Mouse (Mus musculus): ENCODE results near the gene Pld6. TPM values are rescaled to one million over a fixed set of nuclear protein-coding genes. Genes with fewer than 3 reads are reported as not detected.

Gene Pld6
- polyA plus RNA-seq, 1 experiment = 0.74 TPM

GRCm38 (mm10) chr11:59809670-59810474 lies 22.4 kb upstream of the Pld6 start, which contains the start of gene Flcn:
Flcn (minus strand) TSS chr11:59810016.
- peak; percentile 26; the same call in 1 of the 2 replicates for TF ChIP-seq CTCF (IDR thresholded peaks at IDR 0.05; ENCODE audit: borderline replicate concordance, insufficient read depth, low read length)
- peak; percentile 97 for TF ChIP-seq POLR2A (IDR thresholded peaks at IDR 0.05; ENCODE audit: low read depth, low read length)
- H3K27ac ChIP-seq (ENCODE audit: insufficient read depth, low read length) = peak within 1 kb of the TSS; percentile 98
- H3K4me3 ChIP-seq (ENCODE audit: insufficient read depth, low read length) = peak within 1 kb of the TSS; percentile 91
- 0 out of 2 replicates have a peak, but pooled peaks cover 10% of the 10 kb centered on the region for H3K4me1 ChIP-seq (ENCODE audit: control insufficient read depth, insufficient read depth, low read length)

DNA sequence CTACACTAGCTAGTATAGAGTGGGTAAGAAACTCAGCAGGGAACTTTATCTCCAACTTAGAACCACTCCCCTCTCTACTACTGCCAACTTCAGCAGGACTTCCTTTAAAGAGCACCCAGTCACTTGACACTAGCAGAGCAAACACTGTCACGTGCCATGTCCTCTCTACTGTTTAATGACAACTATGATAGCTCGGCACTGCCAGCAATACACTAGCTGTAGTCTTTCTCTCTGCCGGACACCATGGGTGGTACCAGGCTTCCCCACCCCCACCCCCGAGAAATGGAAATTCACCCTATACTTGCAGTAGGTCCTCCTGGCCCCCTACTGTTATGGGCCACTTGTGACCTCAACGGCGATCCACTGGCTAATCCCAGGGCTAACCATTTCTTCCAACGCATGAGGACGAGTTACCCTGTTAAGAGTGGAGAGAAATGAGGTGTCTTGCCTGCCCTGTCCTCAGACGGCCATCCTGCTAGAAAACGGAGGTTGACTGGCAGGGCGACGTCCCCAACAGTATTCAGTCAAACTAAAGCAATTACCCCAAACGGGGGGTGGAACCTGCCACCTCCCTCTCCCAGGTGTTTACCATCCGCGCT lies 21.7 kb upstream of the Pld6 start:
- Histone ChIP-seq H3K4me1 (ENCODE audit: control insufficient read depth, insufficient read depth, low read length) (0 out of 2 replicates have a peak, but pooled peaks cover 10% of the 10 kb centered on the region), H3K4me3 (ENCODE audit: insufficient read depth, low read length) (peak overlapping the region; percentile 91), H3K27ac (ENCODE audit: insufficient read depth, low read length) (peak overlapping the region; percentile 98)
- TF ChIP-seq POLR2A (IDR thresholded peaks at IDR 0.05; ENCODE audit: low read depth, low read length) (no peak), CTCF (IDR thresholded peaks at IDR 0.05; ENCODE audit: borderline replicate concordance, insufficient read depth, low read length) (no peak)

DNA sequence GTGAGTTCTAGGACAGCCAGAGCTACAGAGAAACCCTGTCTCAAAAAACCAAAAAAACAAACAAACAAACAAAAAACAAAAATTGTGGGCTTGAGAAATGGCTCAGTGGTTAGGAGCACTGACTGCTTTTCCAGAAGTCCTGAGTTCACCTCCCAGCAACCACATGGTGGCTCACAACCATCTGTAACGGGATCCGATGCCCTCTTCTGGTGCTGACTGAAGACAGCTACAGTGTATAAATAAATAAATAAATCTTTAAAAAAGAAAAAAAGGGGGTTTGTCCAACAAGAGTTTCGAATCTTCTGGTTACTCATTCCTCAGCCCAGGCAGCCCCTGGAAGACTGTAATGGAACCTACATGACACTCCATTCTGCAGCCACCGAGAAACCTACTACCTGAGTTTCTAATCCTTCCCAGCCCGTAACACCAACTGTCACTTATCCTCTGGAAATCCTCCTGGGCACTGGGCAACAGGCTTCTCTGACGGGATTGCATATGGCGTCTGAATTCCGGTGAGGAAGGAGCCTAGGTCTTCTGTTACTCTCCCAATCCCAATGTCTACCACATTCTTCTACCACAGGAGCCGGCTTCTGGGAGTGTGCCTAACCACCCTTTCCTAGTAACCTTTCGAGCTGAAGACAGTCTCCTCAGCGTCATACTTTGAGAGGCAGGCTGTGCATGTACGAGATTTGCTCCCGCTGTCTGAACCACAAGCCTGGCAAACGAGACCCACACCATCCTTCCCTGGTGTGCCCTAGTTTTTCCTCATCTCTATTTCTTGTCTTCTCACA lies 20.9 kb upstream of the Pld6 start:
- Histone ChIP-seq H3K27ac (ENCODE audit: insufficient read depth, low read length) (no peak overlapping the region), H3K4me1 (ENCODE audit: control insufficient read depth, insufficient read depth, low read length) (0 out of 2 replicates have a peak, but pooled peaks cover 10% of the 10 kb centered on the region), H3K4me3 (ENCODE audit: insufficient read depth, low read length) (peak overlapping the region; percentile 91)
- TF ChIP-seq POLR2A (IDR thresholded peaks at IDR 0.05; ENCODE audit: low read depth, low read length) = no peak
- TF ChIP-seq CTCF (IDR thresholded peaks at IDR 0.05; ENCODE audit: borderline replicate concordance, insufficient read depth, low read length) = no peak

GRCm38 (mm10) chr11:59805656-59806055 lies 18.2 kb upstream of the Pld6 start:
- Histone ChIP-seq H3K4me3 (ENCODE audit: insufficient read depth, low read length) (no peak overlapping the region), H3K27ac (ENCODE audit: insufficient read depth, low read length) (no peak overlapping the region), H3K4me1 (ENCODE audit: control insufficient read depth, insufficient read depth, low read length) (0 out of 2 replicates have a peak, but pooled peaks cover 5% of the 10 kb centered on the region)
- TF ChIP-seq POLR2A (IDR thresholded peaks at IDR 0.05; ENCODE audit: low read depth, low read length) (no peak), CTCF (IDR thresholded peaks at IDR 0.05; ENCODE audit: borderline replicate concordance, insufficient read depth, low read length) (no peak)

DNA sequence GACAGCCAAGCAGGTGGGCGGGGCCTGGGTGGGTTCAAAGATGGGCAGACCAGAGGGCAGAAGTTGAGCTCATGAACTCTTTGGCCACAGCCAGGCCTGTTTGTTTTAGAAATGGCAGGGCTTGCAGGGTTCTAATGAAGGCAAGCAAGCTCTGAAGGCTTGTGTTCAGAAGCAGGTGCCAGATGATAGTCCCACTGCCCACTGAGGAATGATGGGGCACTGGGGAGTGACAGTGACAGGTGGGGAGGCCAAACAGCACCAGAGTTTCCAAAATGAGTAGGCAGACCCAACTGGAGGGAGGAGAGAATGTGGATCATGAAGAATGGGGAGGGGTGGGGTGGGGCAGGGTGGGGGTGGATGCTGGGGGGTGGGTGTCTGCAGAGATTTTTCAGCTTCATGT lies 17.8 kb upstream of the Pld6 start:
- no peak overlapping the region for H3K4me3 ChIP-seq (ENCODE audit: insufficient read depth, low read length)
- TF ChIP-seq POLR2A (IDR thresholded peaks at IDR 0.05; ENCODE audit: low read depth, low read length) (no peak), CTCF (IDR thresholded peaks at IDR 0.05; ENCODE audit: borderline replicate concordance, insufficient read depth, low read length) (no peak)
- H3K4me1 ChIP-seq (ENCODE audit: control insufficient read depth, insufficient read depth, low read length) = 0 out of 2 replicates have a peak, but pooled peaks cover 5% of the 10 kb centered on the region
- H3K27ac ChIP-seq (ENCODE audit: insufficient read depth, low read length) = no peak overlapping the region

DNA sequence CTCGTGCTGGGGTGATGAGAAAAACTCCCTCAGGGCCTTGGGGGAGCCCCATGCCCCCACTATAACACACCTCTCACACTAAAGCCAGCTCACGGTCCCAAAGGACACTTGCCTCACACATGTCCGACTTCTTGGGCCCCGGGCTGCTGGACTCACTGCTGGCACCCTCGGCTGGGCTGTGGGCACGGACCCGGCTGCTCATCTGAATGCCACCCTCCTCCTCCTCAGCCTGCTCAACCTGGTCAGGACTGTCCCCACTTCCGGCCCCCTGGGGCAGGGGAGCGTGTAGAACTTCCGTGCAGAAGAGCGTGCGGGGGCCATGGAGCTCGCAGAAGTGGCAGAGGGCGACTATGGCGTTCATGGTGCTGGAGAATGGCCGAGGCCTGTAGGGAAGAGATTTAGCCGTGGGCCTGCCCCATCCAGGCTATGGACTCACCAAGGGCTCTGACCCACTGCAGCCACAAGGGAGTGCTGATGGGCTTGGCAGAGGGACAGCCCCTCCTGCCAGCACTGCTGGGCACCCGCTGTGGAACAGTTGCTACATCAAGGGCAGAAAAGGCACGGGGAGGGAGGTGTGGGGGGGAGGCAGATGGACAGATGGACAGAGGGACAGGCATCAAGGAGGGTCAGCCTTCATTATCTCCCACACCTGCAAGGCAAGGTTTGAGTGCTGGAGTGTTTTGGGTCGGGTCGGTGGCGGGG lies 17.1 kb upstream of the Pld6 start:
- Histone ChIP-seq H3K4me1 (ENCODE audit: control insufficient read depth, insufficient read depth, low read length) (0 out of 2 replicates have a peak, but pooled peaks cover 5% of the 10 kb centered on the region), H3K27ac (ENCODE audit: insufficient read depth, low read length) (no peak overlapping the region), H3K4me3 (ENCODE audit: insufficient read depth, low read length) (no peak overlapping the region)
- TF ChIP-seq POLR2A (IDR thresholded peaks at IDR 0.05; ENCODE audit: low read depth, low read length) (no peak), CTCF (IDR thresholded peaks at IDR 0.05; ENCODE audit: borderline replicate concordance, insufficient read depth, low read length) (no peak)

GRCm38 (mm10) chr11:59803516-59803915 lies 16.1 kb upstream of the Pld6 start:
- no peak for TF ChIP-seq POLR2A (IDR thresholded peaks at IDR 0.05; ENCODE audit: low read depth, low read length)
- no peak for TF ChIP-seq CTCF (IDR thresholded peaks at IDR 0.05; ENCODE audit: borderline replicate concordance, insufficient read depth, low read length)
- no peak overlapping the region for H3K4me3 ChIP-seq (ENCODE audit: insufficient read depth, low read length)
- H3K4me1 ChIP-seq (ENCODE audit: control insufficient read depth, insufficient read depth, low read length) = 0 out of 2 replicates have a peak, but pooled peaks cover 3% of the 10 kb centered on the region
- no peak overlapping the region for H3K27ac ChIP-seq (ENCODE audit: insufficient read depth, low read length)

DNA sequence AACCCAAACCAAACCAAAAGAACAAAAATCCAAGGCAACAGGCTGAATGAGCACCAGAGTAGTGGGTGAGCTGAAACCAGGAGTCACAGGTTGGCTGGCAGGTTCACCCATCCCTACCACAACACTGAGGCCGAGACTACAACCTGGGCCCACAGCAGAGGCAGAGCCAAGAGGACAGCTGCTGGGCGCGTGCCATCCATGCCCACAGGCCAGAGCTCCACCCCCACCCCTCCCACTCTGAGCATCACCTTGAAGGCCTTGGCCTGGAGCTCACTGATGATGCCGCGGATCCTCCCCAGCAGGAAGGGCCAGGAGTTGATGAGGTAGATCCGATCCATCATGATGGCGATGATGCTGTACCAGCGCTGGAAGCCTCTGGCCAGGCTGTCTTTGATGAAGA lies 14.4 kb upstream of the Pld6 start:
- Histone ChIP-seq H3K4me3 (ENCODE audit: insufficient read depth, low read length) (no peak overlapping the region), H3K27ac (ENCODE audit: insufficient read depth, low read length) (no peak overlapping the region), H3K4me1 (ENCODE audit: control insufficient read depth, insufficient read depth, low read length) (no peaks in the 10 kb centered on the region)
- TF ChIP-seq POLR2A (IDR thresholded peaks at IDR 0.05; ENCODE audit: low read depth, low read length) (no peak), CTCF (IDR thresholded peaks at IDR 0.05; ENCODE audit: borderline replicate concordance, insufficient read depth, low read length) (no peak)

DNA sequence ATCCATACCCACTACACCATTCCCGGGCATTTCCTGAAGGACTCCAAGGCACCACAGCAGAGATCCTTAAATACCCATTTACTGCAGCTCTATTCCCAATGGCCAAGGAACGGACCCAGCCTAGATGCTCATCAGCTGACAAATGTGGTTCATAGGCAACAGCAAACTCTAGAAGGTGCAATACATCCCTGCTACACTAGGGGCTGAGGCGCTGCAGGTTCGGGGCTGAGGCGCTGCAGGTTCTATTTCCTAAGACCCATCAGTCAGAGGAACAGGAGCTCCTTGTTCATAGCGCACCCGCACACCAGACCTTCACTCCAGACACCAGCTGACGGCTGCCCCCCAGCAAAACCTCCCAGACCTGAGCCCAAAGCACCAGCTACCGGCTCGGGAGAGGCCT lies 13.0 kb upstream of the Pld6 start:
- TF ChIP-seq POLR2A (IDR thresholded peaks at IDR 0.05; ENCODE audit: low read depth, low read length) (no peak), CTCF (IDR thresholded peaks at IDR 0.05; ENCODE audit: borderline replicate concordance, insufficient read depth, low read length) (0 out of 2 replicates have a peak, but pooled peaks have one; percentile 3)
- Histone ChIP-seq H3K27ac (ENCODE audit: insufficient read depth, low read length) (no peak overlapping the region), H3K4me3 (ENCODE audit: insufficient read depth, low read length) (no peak overlapping the region), H3K4me1 (ENCODE audit: control insufficient read depth, insufficient read depth, low read length) (no peaks in the 10 kb centered on the region)
